Mouse (Mus musculus): Measurements from ENCODE around the gene Sdr42e1. TPM values are rescaled to one million over a fixed set of nuclear protein-coding genes. Genes with fewer than 3 reads are reported as not detected.

Sdr42e1 gene
- polyA plus RNA-seq, 1 experiment from 2014 or later, result 1.0 TPM

GRCm38 (mm10) chr8:117646020-117646419 lies 27.5 kb downstream of the Sdr42e1 start:
- ATAC-seq (replicated peaks; ENCODE audit: low FRiP score) (no peak), DNase-seq (ENCODE audit: low spot score) (no peak)
- no peak overlapping the region for H3K4me2 ChIP-seq
- no peaks in the 10 kb centered on the region for H3K4me1 ChIP-seq (replicated peaks; ENCODE audit: control insufficient read depth, insufficient read depth, low read length)
- no peaks in the 10 kb centered on the region for H3K27me3 ChIP-seq (replicated peaks; ENCODE audit: control insufficient read depth, insufficient read depth, low read length)
- no peak overlapping the region for H3K4me3 ChIP-seq (ENCODE audit: low read depth, low read length)
- no peaks in the 10 kb centered on the region; the same call in 1 of the 2 replicates for H3K9me3 ChIP-seq (ENCODE audit: control insufficient read depth, low read length)
- no peak overlapping the region for H3K9ac ChIP-seq (ENCODE audit: low read depth, low read length)
- no peak overlapping the region for H3K27ac ChIP-seq (ENCODE audit: low read depth, low read length)
- H3K36me3 ChIP-seq (ENCODE audit: control insufficient read depth, insufficient read depth, low read length), result no peaks in the 10 kb centered on the region
- 43% methylated on average over 2 of the region's 2 CpGs for WGBS

DNA sequence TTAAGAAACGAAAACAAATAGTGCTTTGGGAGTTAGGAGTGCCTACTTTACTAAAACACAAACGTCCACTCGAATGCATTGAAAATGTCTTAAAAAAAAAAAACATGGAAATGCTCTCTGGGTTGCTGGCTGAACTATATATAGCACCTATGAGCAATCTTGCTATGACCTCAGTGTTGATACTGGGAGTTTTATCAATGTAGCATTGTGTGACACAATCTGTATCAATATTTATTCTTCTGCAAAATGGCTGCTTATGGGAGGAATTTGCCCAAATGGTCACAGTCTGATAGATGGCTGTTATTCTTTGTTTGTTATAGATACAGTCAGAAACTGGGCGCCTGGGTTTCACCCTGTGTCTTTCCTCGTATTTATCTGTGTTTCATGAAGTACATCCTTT lies 28.0 kb downstream of the Sdr42e1 start:
- no peaks in the 10 kb centered on the region for H3K27me3 ChIP-seq (replicated peaks; ENCODE audit: control insufficient read depth, insufficient read depth, low read length)
- H3K4me2 ChIP-seq, result no peak overlapping the region
- H3K27ac ChIP-seq (ENCODE audit: low read depth, low read length), result no peak overlapping the region
- DNase-seq (ENCODE audit: low spot score) (no peak), ATAC-seq (replicated peaks; ENCODE audit: low FRiP score) (no peak)
- no peaks in the 10 kb centered on the region; the same call in 1 of the 2 replicates for H3K9me3 ChIP-seq (ENCODE audit: control insufficient read depth, low read length)
- H3K9ac ChIP-seq (ENCODE audit: low read depth, low read length), result no peak overlapping the region
- no peaks in the 10 kb centered on the region for H3K4me1 ChIP-seq (replicated peaks; ENCODE audit: control insufficient read depth, insufficient read depth, low read length)
- H3K36me3 ChIP-seq (ENCODE audit: control insufficient read depth, insufficient read depth, low read length), result no peaks in the 10 kb centered on the region
- WGBS, result 59% methylated on average over 5 of the region's 5 CpGs
- H3K4me3 ChIP-seq (ENCODE audit: low read depth, low read length), result no peak overlapping the region

GRCm38 (mm10) chr8:117639631-117640030 lies 33.9 kb downstream of the Sdr42e1 start:
- Histone ChIP-seq H3K9ac (ENCODE audit: low read depth, low read length) (no peak overlapping the region), H3K27me3 (replicated peaks; ENCODE audit: control insufficient read depth, insufficient read depth, low read length) (no peaks in the 10 kb centered on the region), H3K27ac (ENCODE audit: low read depth, low read length) (no peak overlapping the region), H3K36me3 (ENCODE audit: control insufficient read depth, insufficient read depth, low read length) (no peaks in the 10 kb centered on the region), H3K4me1 (replicated peaks; ENCODE audit: control insufficient read depth, insufficient read depth, low read length) (no peaks in the 10 kb centered on the region), H3K4me2 (no peak overlapping the region), H3K4me3 (ENCODE audit: low read depth, low read length) (no peak overlapping the region), H3K9me3 (ENCODE audit: control insufficient read depth, low read length) (no peaks in the 10 kb centered on the region)
- DNase-seq (ENCODE audit: low spot score) (no peak), ATAC-seq (replicated peaks; ENCODE audit: low FRiP score) (no peak)
- 81% methylated on average over 9 of the region's 9 CpGs for WGBS

DNA sequence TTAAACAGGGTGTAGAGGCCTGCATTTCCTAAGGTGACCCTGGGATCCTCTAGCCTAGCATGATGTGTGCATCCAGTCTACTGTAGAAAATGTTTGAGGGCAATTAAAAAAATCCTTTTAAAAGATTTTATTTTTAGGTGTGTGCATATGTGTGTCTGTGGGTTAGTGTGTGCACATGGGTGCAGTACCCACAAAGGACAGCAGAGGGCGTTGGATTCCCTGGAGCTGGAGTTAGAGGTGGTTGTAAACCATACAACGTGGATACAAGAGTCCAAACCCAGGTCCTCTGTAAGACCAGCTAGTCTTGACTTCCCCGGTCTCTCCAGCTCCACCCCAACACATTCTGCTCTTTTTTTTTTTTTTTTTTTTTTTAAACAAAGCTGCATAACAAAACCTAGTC lies 36.0 kb downstream of the Sdr42e1 start:
- no peaks in the 10 kb centered on the region for H3K4me1 ChIP-seq (replicated peaks; ENCODE audit: control insufficient read depth, insufficient read depth, low read length)
- ATAC-seq (replicated peaks; ENCODE audit: low FRiP score), result no peak
- no peak overlapping the region for H3K4me3 ChIP-seq (ENCODE audit: low read depth, low read length)
- no peak overlapping the region for H3K9ac ChIP-seq (ENCODE audit: low read depth, low read length)
- no peaks in the 10 kb centered on the region for H3K36me3 ChIP-seq (ENCODE audit: control insufficient read depth, insufficient read depth, low read length)
- no peak overlapping the region for H3K27ac ChIP-seq (ENCODE audit: low read depth, low read length)
- H3K27me3 ChIP-seq (replicated peaks; ENCODE audit: control insufficient read depth, insufficient read depth, low read length), result no peaks in the 10 kb centered on the region
- no peak overlapping the region for H3K4me2 ChIP-seq
- DNase-seq (ENCODE audit: low spot score), result no peak
- 60% methylated on average over 3 of the region's 3 CpGs for WGBS
- H3K9me3 ChIP-seq (ENCODE audit: control insufficient read depth, low read length), result no peaks in the 10 kb centered on the region

DNA sequence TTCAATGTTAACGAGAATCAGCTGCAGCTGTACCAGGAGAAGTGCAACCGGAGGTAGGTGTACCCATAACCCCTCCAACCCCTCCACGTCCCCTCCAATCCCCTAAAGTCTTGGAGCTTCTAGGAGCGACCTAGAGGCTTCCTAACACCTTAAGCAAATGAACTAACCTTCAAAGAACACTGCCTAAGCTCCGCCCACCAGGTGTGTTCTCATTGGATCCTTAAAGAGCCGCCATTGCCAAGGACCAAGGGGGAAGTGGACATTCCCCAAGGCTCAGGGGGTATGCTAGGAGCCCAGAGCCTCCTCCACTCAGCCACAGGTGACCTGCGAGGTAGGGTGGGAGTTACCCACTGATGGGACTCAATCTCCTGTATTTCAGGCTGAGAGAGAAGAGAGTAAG lies 39.1 kb downstream of the Sdr42e1 start:
- Histone ChIP-seq H3K36me3 (ENCODE audit: control insufficient read depth, insufficient read depth, low read length) (no peaks in the 10 kb centered on the region), H3K4me1 (replicated peaks; ENCODE audit: control insufficient read depth, insufficient read depth, low read length) (no peaks in the 10 kb centered on the region), H3K4me3 (ENCODE audit: low read depth, low read length) (no peak overlapping the region), H3K9ac (ENCODE audit: low read depth, low read length) (no peak overlapping the region), H3K27me3 (replicated peaks; ENCODE audit: control insufficient read depth, insufficient read depth, low read length) (no peaks in the 10 kb centered on the region), H3K9me3 (ENCODE audit: control insufficient read depth, low read length) (no peaks in the 10 kb centered on the region), H3K4me2 (no peak overlapping the region), H3K27ac (ENCODE audit: low read depth, low read length) (no peak overlapping the region)
- ATAC-seq (replicated peaks; ENCODE audit: low FRiP score), result no peak
- DNase-seq (ENCODE audit: low spot score), result no peak
- WGBS, result 83% methylated on average over 7 of the region's 7 CpGs

DNA sequence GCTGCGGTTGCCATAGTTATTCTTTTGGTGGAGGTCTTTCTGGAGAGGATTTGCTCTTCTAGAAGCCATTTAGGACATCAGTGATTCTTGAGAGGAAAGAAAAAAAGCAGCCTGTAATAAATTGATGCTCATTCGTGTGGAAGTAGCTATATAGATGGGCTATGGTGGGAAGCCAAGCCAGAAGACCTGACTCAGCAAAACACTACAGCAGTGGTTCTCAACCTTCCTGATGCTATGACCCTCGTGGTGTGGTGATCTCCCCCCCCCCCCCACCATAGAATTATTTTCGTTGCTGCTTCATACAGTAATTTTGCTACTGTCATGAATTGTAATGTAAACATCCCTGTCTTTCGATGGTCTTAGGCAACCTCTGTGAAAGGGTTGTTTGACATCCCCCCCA lies 41.0 kb downstream of the Sdr42e1 start:
- Histone ChIP-seq H3K9ac (ENCODE audit: low read depth, low read length) (no peak overlapping the region), H3K27ac (ENCODE audit: low read depth, low read length) (no peak overlapping the region), H3K4me3 (ENCODE audit: low read depth, low read length) (no peak overlapping the region), H3K9me3 (ENCODE audit: control insufficient read depth, low read length) (no peaks in the 10 kb centered on the region), H3K36me3 (ENCODE audit: control insufficient read depth, insufficient read depth, low read length) (no peaks in the 10 kb centered on the region), H3K27me3 (replicated peaks; ENCODE audit: control insufficient read depth, insufficient read depth, low read length) (no peaks in the 10 kb centered on the region), H3K4me2 (no peak overlapping the region), H3K4me1 (replicated peaks; ENCODE audit: control insufficient read depth, insufficient read depth, low read length) (no peaks in the 10 kb centered on the region)
- ATAC-seq (replicated peaks; ENCODE audit: low FRiP score) (no peak), DNase-seq (ENCODE audit: low spot score) (no peak)
- WGBS, result 74% methylated on average over 5 of the region's 5 CpGs

DNA sequence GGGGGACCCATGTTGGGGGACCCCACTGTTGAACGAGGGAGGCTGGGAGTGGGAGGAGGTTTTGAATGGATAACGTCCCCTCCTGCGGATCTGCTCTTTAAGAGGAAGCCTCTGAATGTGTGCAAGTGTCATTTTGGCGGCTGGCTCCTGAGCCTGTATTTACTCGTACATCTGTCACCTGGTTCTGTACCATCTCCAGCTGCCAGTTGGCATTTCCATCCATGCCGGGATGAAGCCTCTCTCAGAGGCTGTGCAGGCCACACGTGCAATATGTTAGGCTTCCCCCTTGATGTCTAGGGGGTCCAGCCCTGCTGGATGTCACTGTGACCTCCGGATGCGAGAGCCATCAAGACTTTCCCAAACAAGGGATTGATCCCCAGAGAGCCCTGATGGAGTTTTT lies 46.4 kb downstream of the Sdr42e1 start:
- no peaks in the 10 kb centered on the region for H3K36me3 ChIP-seq (ENCODE audit: control insufficient read depth, insufficient read depth, low read length)
- H3K4me2 ChIP-seq, result no peak overlapping the region
- 79% methylated on average over 9 of the region's 9 CpGs for WGBS
- no peaks in the 10 kb centered on the region for H3K27me3 ChIP-seq (replicated peaks; ENCODE audit: control insufficient read depth, insufficient read depth, low read length)
- H3K9me3 ChIP-seq (ENCODE audit: control insufficient read depth, low read length), result no peaks in the 10 kb centered on the region
- no peak overlapping the region for H3K4me3 ChIP-seq (ENCODE audit: low read depth, low read length)
- H3K9ac ChIP-seq (ENCODE audit: low read depth, low read length), result no peak overlapping the region
- DNase-seq (ENCODE audit: low spot score) (no peak), ATAC-seq (replicated peaks; ENCODE audit: low FRiP score) (no peak)
- no peak overlapping the region for H3K27ac ChIP-seq (ENCODE audit: low read depth, low read length)
- no peaks in the 10 kb centered on the region for H3K4me1 ChIP-seq (replicated peaks; ENCODE audit: control insufficient read depth, insufficient read depth, low read length)

GRCm38 (mm10) chr8:117626040-117626838 lies 47.2 kb downstream of the Sdr42e1 start:
- no peaks in the 10 kb centered on the region for H3K9me3 ChIP-seq (ENCODE audit: control insufficient read depth, low read length)
- no peak overlapping the region for H3K4me2 ChIP-seq
- WGBS, result 77% methylated on average over 14 of the region's 14 CpGs
- ATAC-seq (replicated peaks; ENCODE audit: low FRiP score) (no peak), DNase-seq (ENCODE audit: low spot score) (no peak)
- no peak overlapping the region for H3K4me3 ChIP-seq (ENCODE audit: low read depth, low read length)
- no peaks in the 10 kb centered on the region for H3K27me3 ChIP-seq (replicated peaks; ENCODE audit: control insufficient read depth, insufficient read depth, low read length)
- H3K36me3 ChIP-seq (ENCODE audit: control insufficient read depth, insufficient read depth, low read length), result no peaks in the 10 kb centered on the region
- no peaks in the 10 kb centered on the region for H3K4me1 ChIP-seq (replicated peaks; ENCODE audit: control insufficient read depth, insufficient read depth, low read length)
- H3K9ac ChIP-seq (ENCODE audit: low read depth, low read length), result no peak overlapping the region
- no peak overlapping the region for H3K27ac ChIP-seq (ENCODE audit: low read depth, low read length)

- Histone ChIP-seq H3K27ac (ENCODE audit: low read depth, low read length) (no peak overlapping the region), H3K4me2 (no peak overlapping the region), H3K4me1 (replicated peaks; ENCODE audit: control insufficient read depth, insufficient read depth, low read length) (no peaks in the 10 kb centered on the region), H3K9ac (ENCODE audit: low read depth, low read length) (no peak overlapping the region), H3K4me3 (ENCODE audit: low read depth, low read length) (no peak overlapping the region), H3K9me3 (ENCODE audit: control insufficient read depth, low read length) (no peaks in the 10 kb centered on the region), H3K27me3 (replicated peaks; ENCODE audit: control insufficient read depth, insufficient read depth, low read length) (no peaks in the 10 kb centered on the region), H3K36me3 (ENCODE audit: control insufficient read depth, insufficient read depth, low read length) (peaks cover 6% of the 10 kb centered on the region; the same call in 1 of the 2 replicates)
- DNase-seq (ENCODE audit: low spot score) (no peak), ATAC-seq (replicated peaks; ENCODE audit: low FRiP score) (no peak)
- 88% methylated on average over 12 of the region's 12 CpGs for WGBS
Measured at GRCm38 (mm10) chr8:117612861-117613260, 60.6 kb downstream of the Sdr42e1 start.

Measured in liver, embryonic 11.5 days (tissue).